Mouse (Mus musculus) neural tube, embryonic 15.5 days (tissue): ENCODE results near the gene Itpka. TPM values are rescaled to one million over a fixed set of nuclear protein-coding genes. Genes with fewer than 3 reads are reported as not detected.

Source experiments
- ATAC-seq: fragments of 200-750 bp; cut with Nextera tagmentation; 2 replicates; pipeline ENCODE4 v1.8.0; 2017; ENCODE audit warnings: mild to moderate bottlenecking, moderate TSS enrichment, moderate library complexity; ENCODE audit not compliant: low FRiP score
- H3K27ac ChIP-seq: fragments of 300-500 bp; sonication (generic); replicated peaks from 2 replicates; pipeline ENCODE4 v1.5.1; 2015; ENCODE audit warnings: mild to moderate bottlenecking, inconsistent platforms
- H3K27me3 ChIP-seq: fragments of 300-500 bp; sonication (generic); replicated peaks from 2 replicates; pipeline ENCODE4 v1.6.1; 2015; ENCODE audit warnings: inconsistent platforms
- H3K36me3 ChIP-seq: fragments of 300-500 bp; sonication (generic); 2 replicates; pipeline ENCODE4 v1.6.1; 2015; ENCODE audit warnings: inconsistent platforms
- H3K4me1 ChIP-seq: fragments of 300-500 bp; sonication (generic); 2 replicates; pipeline ENCODE4 v1.6.1; 2015; ENCODE audit warnings: inconsistent platforms
- H3K4me2 ChIP-seq: fragments of 300-500 bp; sonication (generic); 2 replicates; pipeline ENCODE4 v1.6.1; 2015; ENCODE audit warnings: inconsistent platforms, mild to moderate bottlenecking, moderate library complexity
- H3K4me3 ChIP-seq: fragments of 300-500 bp; sonication (generic); replicated peaks from 2 replicates; pipeline ENCODE4 v1.5.1; 2015; ENCODE audit warnings: mild to moderate bottlenecking, inconsistent platforms
- H3K9ac ChIP-seq: fragments of 300-500 bp; sonication (generic); replicated peaks from 2 replicates; pipeline ENCODE4 v1.6.1; 2015; ENCODE audit warnings: mild to moderate bottlenecking, inconsistent platforms
- H3K9me3 ChIP-seq: fragments of 300-500 bp; sonication (generic); replicated peaks from 2 replicates; pipeline ENCODE4 v1.6.1; 2016; ENCODE audit warnings: inconsistent platforms
- WGBS: fragments of 180-500 bp; shearing (Covaris S2); methylation state at CpG from one replicate; pipeline ENCODE4 v1.1.7; 2015; ENCODE audit warnings: mixed read lengths; 5-methylcytosine and 5-hydroxymethylcytosine counted together
- polyA plus RNA-seq: library from polyadenylated mRNA; unstranded; fragments of >200 nt; fragmentation: Nextera tagmentation; extraction: Ambion mirVana; gene quantifications from 2 replicates; pipeline ENCODE4 v1.2.1, GENCODE M21; 2015

Itpka gene
- polyA plus RNA-seq, 1 experiment from 2014 or later: 0.24 TPM

- H3K4me2 ChIP-seq: peak overlapping the region; percentile 99
- peak overlapping the region; percentile 57; the same call in 1 of the 2 replicates for H3K9ac ChIP-seq
- peaks cover 11% of the 10 kb centered on the region for H3K36me3 ChIP-seq
- H3K27me3 ChIP-seq: peaks cover 59% of the 10 kb centered on the region
- no peak for ATAC-seq
- no peak overlapping the region for H3K27ac ChIP-seq
- no peaks in the 10 kb centered on the region for H3K9me3 ChIP-seq
- H3K4me1 ChIP-seq: peaks cover 15% of the 10 kb centered on the region
- WGBS: 4% methylated on average over 44 of the region's 44 CpGs
- H3K4me3 ChIP-seq: peak overlapping the region; percentile 64
Observed at GRCm38 (mm10) chr2:119758844-119759835, 17.0 kb downstream of the Itpka start.

GRCm38 (mm10) chr2:119760251-119760650 is 18.1 kb downstream of the Itpka start, which contains the start of gene Ltk:
Gene Ltk (minus strand): TSS chr2:119760431.
- H3K9ac ChIP-seq: no peak within 1 kb of the TSS
- H3K4me3 ChIP-seq: 0 out of 2 replicates have a peak within 1 kb of the TSS, but pooled peaks have one; percentile 64
- no peak within 1 kb of the TSS for H3K27ac ChIP-seq
- no peaks in the 10 kb centered on the region for H3K9me3 ChIP-seq
- ATAC-seq: no peak
- H3K4me2 ChIP-seq: peak within 1 kb of the TSS; percentile 99
- peaks cover 55% of the 10 kb centered on the region for H3K27me3 ChIP-seq
- peaks cover 21% of the 10 kb centered on the region for H3K36me3 ChIP-seq
- H3K4me1 ChIP-seq: peaks cover 15% of the 10 kb centered on the region
- 13% methylated on average over 9 of the region's 9 CpGs for WGBS

GRCm38 (mm10) chr2:119762276-119762675 is 20.1 kb downstream of the Itpka start:
- 76% methylated on average over 1 of the region's 1 CpGs for WGBS
- Histone ChIP-seq H3K36me3 (peaks cover 25% of the 10 kb centered on the region), H3K4me3 (no peak overlapping the region), H3K9me3 (no peaks in the 10 kb centered on the region), H3K4me1 (peaks cover 15% of the 10 kb centered on the region), H3K4me2 (no peak overlapping the region), H3K27me3 (peaks cover 41% of the 10 kb centered on the region), H3K27ac (no peak overlapping the region), H3K9ac (no peak overlapping the region)
- ATAC-seq: no peak

GRCm38 (mm10) chr2:119763924-119764323 is 21.8 kb downstream of the Itpka start:
- Histone ChIP-seq H3K4me3 (no peak overlapping the region), H3K4me2 (no peak overlapping the region), H3K27ac (no peak overlapping the region), H3K9ac (no peak overlapping the region), H3K9me3 (no peaks in the 10 kb centered on the region), H3K4me1 (no peaks in the 10 kb centered on the region), H3K27me3 (peaks cover 25% of the 10 kb centered on the region), H3K36me3 (peaks cover 37% of the 10 kb centered on the region)
- 71% methylated on average over 4 of the region's 4 CpGs for WGBS
- ATAC-seq: no peak

- 94% methylated on average over 6 of the region's 6 CpGs for WGBS
- H3K36me3 ChIP-seq: peaks cover 70% of the 10 kb centered on the region
- no peaks in the 10 kb centered on the region for H3K9me3 ChIP-seq
- H3K27ac ChIP-seq: no peak overlapping the region
- no peak overlapping the region for H3K4me2 ChIP-seq
- H3K4me1 ChIP-seq: no peaks in the 10 kb centered on the region
- H3K4me3 ChIP-seq: no peak overlapping the region
- ATAC-seq: no peak
- 0 out of 2 replicates have a peak, but pooled peaks cover 1% of the 10 kb centered on the region for H3K27me3 ChIP-seq
- H3K9ac ChIP-seq: no peak overlapping the region
Observed at GRCm38 (mm10) chr2:119767246-119767645, 25.1 kb downstream of the Itpka start.

GRCm38 (mm10) chr2:119787206-119787883 is 45.2 kb downstream of the Itpka start, which contains the start of gene Rpap1:
Gene Rpap1 (minus strand): TSS chr2:119787537.
- peak within 1 kb of the TSS; percentile 68 for H3K4me3 ChIP-seq
- ATAC-seq: peak; percentile 96
- no peaks in the 10 kb centered on the region for H3K9me3 ChIP-seq
- H3K4me2 ChIP-seq: peak within 1 kb of the TSS; percentile 79
- peak within 1 kb of the TSS; percentile 92 for H3K27ac ChIP-seq
- under 1% methylated on average over 44 of the region's 44 CpGs for WGBS
- H3K36me3 ChIP-seq: peaks cover 9% of the 10 kb centered on the region
- H3K9ac ChIP-seq: peak within 1 kb of the TSS; percentile 63
- H3K27me3 ChIP-seq: 0 out of 2 replicates have a peak, but pooled peaks cover 3% of the 10 kb centered on the region
- peaks cover 15% of the 10 kb centered on the region for H3K4me1 ChIP-seq

GRCm38 (mm10) chr2:119789996-119790395 is 47.9 kb downstream of the Itpka start:
- Histone ChIP-seq H3K9ac (no peak overlapping the region), H3K4me3 (no peak overlapping the region), H3K36me3 (no peaks in the 10 kb centered on the region), H3K27ac (no peak overlapping the region), H3K9me3 (no peaks in the 10 kb centered on the region), H3K4me1 (peaks cover 15% of the 10 kb centered on the region), H3K4me2 (no peak overlapping the region), H3K27me3 (peaks cover 12% of the 10 kb centered on the region; the same call in 1 of the 2 replicates)
- WGBS: 86% methylated on average over 2 of the region's 2 CpGs
- no peak for ATAC-seq

GRCm38 (mm10) chr2:119797279-119797783 is 55.2 kb downstream of the Itpka start, which contains the start of gene Tyro3:
Gene Tyro3 (plus strand): TSS chr2:119797733.
- Histone ChIP-seq H3K4me3 (no peak within 1 kb of the TSS), H3K9ac (no peak within 1 kb of the TSS), H3K4me2 (peak within 1 kb of the TSS; percentile 92; the same call in 1 of the 2 replicates), H3K27me3 (peaks cover 37% of the 10 kb centered on the region), H3K9me3 (no peaks in the 10 kb centered on the region), H3K36me3 (no peaks in the 10 kb centered on the region), H3K4me1 (peaks cover 29% of the 10 kb centered on the region), H3K27ac (no peak within 1 kb of the TSS)
- ATAC-seq: no peak
- WGBS: 85% methylated on average over 5 of the region's 5 CpGs

- no peak overlapping the region for H3K9ac ChIP-seq
- no peaks in the 10 kb centered on the region for H3K36me3 ChIP-seq
- H3K27ac ChIP-seq: no peak overlapping the region
- H3K4me1 ChIP-seq: peaks cover 36% of the 10 kb centered on the region
- peak overlapping the region; percentile 70 for H3K4me3 ChIP-seq
- WGBS: 10% methylated on average over 13 of the region's 13 CpGs
- H3K4me2 ChIP-seq: peak overlapping the region; percentile 92
- H3K27me3 ChIP-seq: peaks cover 37% of the 10 kb centered on the region
- no peak for ATAC-seq
- no peaks in the 10 kb centered on the region for H3K9me3 ChIP-seq
Observed at GRCm38 (mm10) chr2:119798246-119798927, 56.2 kb downstream of the Itpka start.

- peak overlapping the region; percentile 92 for H3K4me2 ChIP-seq
- H3K27me3 ChIP-seq: peaks cover 35% of the 10 kb centered on the region
- H3K9ac ChIP-seq: peak overlapping the region; percentile 80
- ATAC-seq: peak; percentile 79
- WGBS: under 1% methylated on average over 36 of the region's 89 CpGs
- H3K4me1 ChIP-seq: peaks cover 45% of the 10 kb centered on the region
- H3K27ac ChIP-seq: 0 out of 2 replicates have a peak overlapping the region, but pooled peaks have one; percentile 18
- H3K9me3 ChIP-seq: no peaks in the 10 kb centered on the region
- no peaks in the 10 kb centered on the region for H3K36me3 ChIP-seq
- peak overlapping the region; percentile 70 for H3K4me3 ChIP-seq
Observed at GRCm38 (mm10) chr2:119799181-119799960, 57.2 kb downstream of the Itpka start.
